Mouse (Mus musculus): Measurements from ENCODE around the gene Nlgn1. TPM values are rescaled to one million over a fixed set of nuclear protein-coding genes. Genes with fewer than 3 reads are reported as not detected.

The Nlgn1 gene
- polyA plus RNA-seq, 2 experiments: not detected

GRCm38 (mm10) chr3:25697231-25697630, 635.0 kb downstream of the Nlgn1 start:
- no peak overlapping the region for H3K4me3 ChIP-seq (ENCODE audit: insufficient read depth in 1 of 2, low read depth in 2 of 2, low read length in 2 of 2)
- H3K4me1 ChIP-seq (replicated peaks; ENCODE audit: control insufficient read depth in 2 of 2, insufficient read depth in 2 of 2, low read length in 1 of 2): no peaks in the 10 kb centered on the region
- H3K4me2 ChIP-seq (ENCODE audit: low read depth): no peak overlapping the region
- DNase-seq (ENCODE audit: low read depth in 3 of 3, low spot score in 3 of 3): no peak
- WGBS (ENCODE audit: insufficient replicate concordance): 59% methylated on average over 1 of the region's 1 CpGs
- no peak overlapping the region for H3K27ac ChIP-seq
- H3K9me3 ChIP-seq (ENCODE audit: control insufficient read depth, low read length): no peaks in the 10 kb centered on the region
- no peaks in the 10 kb centered on the region for H3K27me3 ChIP-seq (ENCODE audit: control insufficient read depth, insufficient read depth, low read length)
- H3K36me3 ChIP-seq (replicated peaks; ENCODE audit: control insufficient read depth, insufficient read depth, low read depth): no peaks in the 10 kb centered on the region
- H3K9ac ChIP-seq (replicated peaks): no peak overlapping the region
- no peak for ATAC-seq (ENCODE audit: insufficient read depth)
- TF ChIP-seq EP300 (IDR thresholded peaks at IDR 0.05; ENCODE audit: low read depth): no peak
- TF ChIP-seq CTCF (IDR thresholded peaks at IDR 0.05; ENCODE audit: low read depth): no peak

- no peaks in the 10 kb centered on the region for H3K4me1 ChIP-seq (replicated peaks; ENCODE audit: control insufficient read depth in 2 of 2, insufficient read depth in 2 of 2, low read length in 1 of 2)
Observed at GRCm38 (mm10) chr3:25688789-25689464, 643.3 kb downstream of the Nlgn1 start.

GRCm38 (mm10) chr3:25683696-25684095, 648.6 kb downstream of the Nlgn1 start:
- Histone ChIP-seq H3K36me3 (replicated peaks; ENCODE audit: control insufficient read depth, insufficient read depth, low read depth) (no peaks in the 10 kb centered on the region), H3K27me3 (ENCODE audit: control insufficient read depth, insufficient read depth, low read length) (no peaks in the 10 kb centered on the region), H3K9ac (replicated peaks) (no peak overlapping the region), H3K27ac (no peak overlapping the region), H3K4me1 (replicated peaks; ENCODE audit: control insufficient read depth in 2 of 2, insufficient read depth in 2 of 2, low read length in 1 of 2) (no peaks in the 10 kb centered on the region), H3K4me2 (ENCODE audit: low read depth) (no peak overlapping the region), H3K4me3 (ENCODE audit: insufficient read depth in 1 of 2, low read depth in 2 of 2, low read length in 2 of 2) (no peak overlapping the region), H3K9me3 (ENCODE audit: control insufficient read depth, low read length) (no peaks in the 10 kb centered on the region)
- no peak for DNase-seq (ENCODE audit: low read depth in 3 of 3, low spot score in 3 of 3)
- no peak for TF ChIP-seq EP300 (IDR thresholded peaks at IDR 0.05; ENCODE audit: low read depth)
- TF ChIP-seq CTCF (IDR thresholded peaks at IDR 0.05; ENCODE audit: low read depth): no peak
- WGBS (ENCODE audit: insufficient replicate concordance): 60% methylated on average over 2 of the region's 2 CpGs
- ATAC-seq (ENCODE audit: insufficient read depth): no peak

More at GRCm38 (mm10) chr3:25688789-25689464, 643.3 kb downstream of the Nlgn1 start:
- Histone ChIP-seq H3K27me3 (ENCODE audit: control insufficient read depth, insufficient read depth, low read length) (no peaks in the 10 kb centered on the region), H3K9ac (replicated peaks) (no peak overlapping the region), H3K4me2 (ENCODE audit: low read depth) (no peak overlapping the region), H3K36me3 (replicated peaks; ENCODE audit: control insufficient read depth, insufficient read depth, low read depth) (no peaks in the 10 kb centered on the region), H3K9me3 (ENCODE audit: control insufficient read depth, low read length) (no peaks in the 10 kb centered on the region), H3K27ac (no peak overlapping the region), H3K4me3 (ENCODE audit: insufficient read depth in 1 of 2, low read depth in 2 of 2, low read length in 2 of 2) (no peak overlapping the region)
- no peak for DNase-seq (ENCODE audit: low read depth in 3 of 3, low spot score in 3 of 3)
- 59% methylated on average over 6 of the region's 6 CpGs for WGBS (ENCODE audit: insufficient replicate concordance)
- TF ChIP-seq EP300 (IDR thresholded peaks at IDR 0.05; ENCODE audit: low read depth): no peak
- TF ChIP-seq CTCF (IDR thresholded peaks at IDR 0.05; ENCODE audit: low read depth): no peak
- ATAC-seq (ENCODE audit: insufficient read depth): no peak

- DNase-seq (ENCODE audit: low read depth in 3 of 3, low spot score in 3 of 3) (no peak), ATAC-seq (ENCODE audit: insufficient read depth) (no peak)
- no peak overlapping the region for H3K27ac ChIP-seq
- no peaks in the 10 kb centered on the region for H3K36me3 ChIP-seq (replicated peaks; ENCODE audit: control insufficient read depth, insufficient read depth, low read depth)
- no peak for TF ChIP-seq EP300 (IDR thresholded peaks at IDR 0.05; ENCODE audit: low read depth)
- TF ChIP-seq CTCF (IDR thresholded peaks at IDR 0.05; ENCODE audit: low read depth): no peak
- no peaks in the 10 kb centered on the region for H3K27me3 ChIP-seq (ENCODE audit: control insufficient read depth, insufficient read depth, low read length)
- no peak overlapping the region for H3K4me2 ChIP-seq (ENCODE audit: low read depth)
- no peaks in the 10 kb centered on the region for H3K9me3 ChIP-seq (ENCODE audit: control insufficient read depth, low read length)
- WGBS (ENCODE audit: insufficient replicate concordance): 39% methylated on average over 2 of the region's 2 CpGs
- no peaks in the 10 kb centered on the region for H3K4me1 ChIP-seq (replicated peaks; ENCODE audit: control insufficient read depth in 2 of 2, insufficient read depth in 2 of 2, low read length in 1 of 2)
- no peak overlapping the region for H3K4me3 ChIP-seq (ENCODE audit: insufficient read depth in 1 of 2, low read depth in 2 of 2, low read length in 2 of 2)
- H3K9ac ChIP-seq (replicated peaks): no peak overlapping the region
Observed at GRCm38 (mm10) chr3:25679373-25679772, 652.9 kb downstream of the Nlgn1 start.

- H3K4me1 ChIP-seq (replicated peaks; ENCODE audit: control insufficient read depth in 2 of 2, insufficient read depth in 2 of 2, low read length in 1 of 2): no peaks in the 10 kb centered on the region
- ATAC-seq (ENCODE audit: insufficient read depth) (no peak), DNase-seq (ENCODE audit: low read depth in 3 of 3, low spot score in 3 of 3) (no peak)
- H3K27ac ChIP-seq: no peak overlapping the region
- H3K9ac ChIP-seq (replicated peaks): no peak overlapping the region
- TF ChIP-seq CTCF (IDR thresholded peaks at IDR 0.05; ENCODE audit: low read depth): no peak
- TF ChIP-seq EP300 (IDR thresholded peaks at IDR 0.05; ENCODE audit: low read depth): no peak
- H3K9me3 ChIP-seq (ENCODE audit: control insufficient read depth, low read length): no peaks in the 10 kb centered on the region
- H3K27me3 ChIP-seq (ENCODE audit: control insufficient read depth, insufficient read depth, low read length): no peaks in the 10 kb centered on the region
- H3K4me3 ChIP-seq (ENCODE audit: insufficient read depth in 1 of 2, low read depth in 2 of 2, low read length in 2 of 2): no peak overlapping the region
- no peak overlapping the region for H3K4me2 ChIP-seq (ENCODE audit: low read depth)
- no peaks in the 10 kb centered on the region for H3K36me3 ChIP-seq (replicated peaks; ENCODE audit: control insufficient read depth, insufficient read depth, low read depth)
- WGBS (ENCODE audit: insufficient replicate concordance): 64% methylated on average over 10 of the region's 10 CpGs
Observed at GRCm38 (mm10) chr3:25675888-25676287, 656.4 kb downstream of the Nlgn1 start.

All from liver, embryonic 14.5 days (tissue).